Mouse (Mus musculus) hindbrain, embryonic 11.5 days (tissue): ENCODE data around the gene Tnfaip6. TPM values are rescaled to one million over a fixed set of nuclear protein-coding genes. Genes with fewer than 3 reads are reported as not detected.

Experiments used
- ATAC-seq: fragments of 200-750 bp; cut with Nextera tagmentation; 2 replicates; pipeline ENCODE4 v1.8.0; 2017; ENCODE audit warnings: mild to moderate bottlenecking, moderate TSS enrichment, moderate library complexity; ENCODE audit not compliant: low FRiP score
- DNase-seq: peaks from one replicate; pipeline ENCODE4 v3.0.0-alpha.2; 2015; ENCODE audit warnings: low spot score
- H3K27ac ChIP-seq: fragments of 300-500 bp; sonication (generic); 2 replicates; pipeline ENCODE4 v1.5.1; 2014; ENCODE audit warnings: mild to moderate bottlenecking, low read depth, low read length
- H3K27me3 ChIP-seq: fragments of 300-500 bp; sonication (generic); 2 replicates; pipeline ENCODE4 v1.6.1; 2014; ENCODE audit warnings: mild to moderate bottlenecking, low read length, moderate library complexity, mixed read lengths; ENCODE audit not compliant: control insufficient read depth, insufficient read depth
- H3K36me3 ChIP-seq: fragments of 300-500 bp; sonication (generic); 2 replicates; pipeline ENCODE4 v1.6.1; 2014; ENCODE audit warnings: mild to moderate bottlenecking, low read length, moderate library complexity, mixed read lengths; ENCODE audit not compliant: control insufficient read depth, insufficient read depth
- H3K4me1 ChIP-seq: fragments of 300-500 bp; sonication (generic); replicated peaks from 2 replicates; pipeline ENCODE4 v1.6.1; 2014; ENCODE audit warnings: low read length, mixed read lengths; ENCODE audit not compliant: control insufficient read depth, insufficient read depth
- H3K4me2 ChIP-seq: fragments of 300-500 bp; sonication (generic); replicated peaks from 2 replicates; pipeline ENCODE4 v1.6.1; 2014; ENCODE audit warnings: mild to moderate bottlenecking, low read depth, low read length
- H3K4me3 ChIP-seq: fragments of 300-500 bp; sonication (generic); 2 replicates; pipeline ENCODE4 v1.5.1; 2014; ENCODE audit warnings: low read depth, low read length
- H3K9ac ChIP-seq: fragments of 300-500 bp; sonication (generic); 2 replicates; pipeline ENCODE4 v1.6.1; 2014; ENCODE audit warnings: low read depth, low read length
- H3K9me3 ChIP-seq: fragments of 300-500 bp; sonication (generic); 2 replicates; pipeline ENCODE4 v1.6.1; 2016; ENCODE audit warnings: low read length; ENCODE audit not compliant: control insufficient read depth
- WGBS: fragments of 180-500 bp; shearing (Covaris S2); extraction: QIAGEN DNeasy Blood & Tissue Kit; methylation state at CpG from one replicate; pipeline ENCODE4 v1.1.7; 2014; 5-methylcytosine and 5-hydroxymethylcytosine counted together
- polyA plus RNA-seq: library from polyadenylated mRNA; unstranded; fragments of >200 nt; fragmentation: Nextera tagmentation; extraction: Ambion mirVana; gene quantifications from 2 replicates; pipeline ENCODE4 v1.2.1, GENCODE M21; 2014

Tnfaip6 gene
- polyA plus RNA-seq, 1 experiment from 2014 or later = 30.1 TPM

- no peak for ATAC-seq
- no peaks in the 10 kb centered on the region for H3K9me3 ChIP-seq
- no peaks in the 10 kb centered on the region for H3K36me3 ChIP-seq
- H3K4me1 ChIP-seq = no peaks in the 10 kb centered on the region
- no peaks in the 10 kb centered on the region for H3K27me3 ChIP-seq
- H3K4me2 ChIP-seq = no peak overlapping the region
- 86% methylated on average over 1 of the region's 1 CpGs for WGBS
- no peak overlapping the region for H3K9ac ChIP-seq
- no peak overlapping the region for H3K4me3 ChIP-seq
- H3K27ac ChIP-seq = no peak overlapping the region
- DNase-seq = no peak
Measured at GRCm38 (mm10) chr2:52057099-52057498, 19.3 kb downstream of the Tnfaip6 start.

DNA sequence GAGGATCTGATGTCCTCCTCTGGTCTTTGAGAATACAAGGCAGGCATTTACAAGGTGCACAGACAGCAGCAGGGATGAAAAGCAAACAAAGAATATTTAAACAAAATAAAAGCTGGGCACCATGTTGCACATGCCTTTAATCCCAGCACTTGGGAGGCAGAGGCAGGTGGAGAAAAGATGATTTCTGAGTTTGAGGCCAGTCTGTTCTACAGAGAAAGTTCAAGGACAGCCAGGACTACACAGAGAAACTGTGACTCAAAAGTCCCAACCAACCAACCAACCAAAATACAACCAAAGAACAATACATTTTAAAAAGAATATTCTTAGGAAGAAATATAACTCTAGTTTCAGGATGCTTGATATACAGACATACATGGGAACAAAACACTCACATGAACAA is 19.9 kb downstream of the Tnfaip6 start:
- Histone ChIP-seq H3K9ac (no peak overlapping the region), H3K4me2 (no peak overlapping the region), H3K4me1 (no peaks in the 10 kb centered on the region), H3K36me3 (no peaks in the 10 kb centered on the region), H3K9me3 (no peaks in the 10 kb centered on the region), H3K27me3 (no peaks in the 10 kb centered on the region), H3K4me3 (no peak overlapping the region), H3K27ac (no peak overlapping the region)
- ATAC-seq (no peak), DNase-seq (no peak)

DNA sequence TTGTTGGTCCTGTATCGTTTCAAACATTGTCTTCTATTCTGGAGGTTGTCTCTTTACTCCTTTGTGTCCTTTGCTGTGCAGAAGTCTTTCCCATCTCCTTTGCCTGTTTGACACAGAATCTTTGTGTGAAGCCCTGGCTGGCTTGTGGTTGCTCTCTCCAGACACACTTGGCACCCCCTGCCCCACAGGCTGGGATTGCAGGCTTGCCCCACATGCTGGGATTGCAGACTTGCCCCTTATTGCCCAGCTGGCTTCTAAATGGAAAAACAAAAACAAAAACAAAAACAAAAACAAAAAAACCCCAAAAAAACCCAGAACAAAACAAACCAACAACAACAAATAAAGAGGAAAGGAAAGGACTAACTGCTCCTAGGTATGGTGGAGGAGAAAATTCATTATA is 30.8 kb downstream of the Tnfaip6 start:
- Histone ChIP-seq H3K4me2 (no peak overlapping the region), H3K4me3 (no peak overlapping the region), H3K9me3 (no peaks in the 10 kb centered on the region), H3K27ac (no peak overlapping the region), H3K4me1 (no peaks in the 10 kb centered on the region), H3K9ac (no peak overlapping the region), H3K36me3 (no peaks in the 10 kb centered on the region), H3K27me3 (no peaks in the 10 kb centered on the region)
- DNase-seq (no peak), ATAC-seq (no peak)
- 59% methylated on average over 1 of the region's 1 CpGs for WGBS

GRCm38 (mm10) chr2:52070816-52071215 is 33.0 kb downstream of the Tnfaip6 start:
- H3K4me1 ChIP-seq = no peaks in the 10 kb centered on the region
- H3K4me2 ChIP-seq = no peak overlapping the region
- H3K27ac ChIP-seq = no peak overlapping the region
- H3K4me3 ChIP-seq = no peak overlapping the region
- H3K27me3 ChIP-seq = no peaks in the 10 kb centered on the region
- no peak overlapping the region for H3K9ac ChIP-seq
- 84% methylated on average over 5 of the region's 5 CpGs for WGBS
- H3K36me3 ChIP-seq = no peaks in the 10 kb centered on the region
- ATAC-seq (no peak), DNase-seq (no peak)
- H3K9me3 ChIP-seq = no peaks in the 10 kb centered on the region

DNA sequence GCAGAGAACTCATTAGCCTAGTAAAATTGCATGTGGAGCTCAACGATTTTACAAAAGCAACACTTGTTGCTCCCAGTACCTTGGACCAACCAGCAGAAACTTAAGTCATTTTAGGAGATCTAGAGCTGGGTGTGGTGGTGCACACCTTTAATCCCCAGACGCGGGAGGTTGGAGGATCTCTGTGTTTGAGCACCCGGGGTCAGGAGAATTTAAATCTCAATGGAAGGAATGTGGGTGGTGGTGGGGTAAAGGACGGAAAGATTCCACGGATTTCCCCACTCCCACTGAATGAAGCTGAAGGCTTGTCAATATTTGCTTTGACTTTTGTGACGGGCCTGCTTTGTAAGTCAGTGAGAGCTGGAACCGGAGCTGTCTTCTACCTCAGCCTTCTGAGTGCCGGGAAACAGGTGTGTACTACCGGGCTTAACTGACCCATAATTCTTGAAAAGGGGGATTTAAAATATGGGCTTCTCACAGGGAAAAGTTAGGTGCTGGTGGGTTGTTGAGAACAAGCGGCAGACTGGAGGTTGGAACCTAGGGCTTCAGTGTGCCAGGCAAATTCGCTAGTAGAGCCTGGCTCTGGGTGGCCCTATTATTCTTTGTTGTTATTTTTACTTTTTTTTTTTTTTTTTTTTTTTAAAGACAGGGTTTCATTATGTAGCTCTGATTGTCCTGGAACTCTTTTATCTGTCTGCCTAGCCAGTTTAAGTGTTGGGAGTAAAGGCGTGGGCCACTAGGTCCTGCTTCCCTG is 33.6 kb downstream of the Tnfaip6 start:
- H3K4me2 ChIP-seq = peak overlapping the region; percentile 63
- H3K9me3 ChIP-seq = no peaks in the 10 kb centered on the region
- H3K4me3 ChIP-seq = peak overlapping the region; percentile 98; the same call in 1 of the 2 replicates
- ATAC-seq (no peak), DNase-seq (peak; percentile 11)
- H3K9ac ChIP-seq = no peak overlapping the region
- H3K27ac ChIP-seq = no peak overlapping the region
- no peaks in the 10 kb centered on the region for H3K27me3 ChIP-seq
- no peaks in the 10 kb centered on the region for H3K36me3 ChIP-seq
- no peaks in the 10 kb centered on the region for H3K4me1 ChIP-seq
- WGBS = 22% methylated on average over 13 of the region's 13 CpGs

DNA sequence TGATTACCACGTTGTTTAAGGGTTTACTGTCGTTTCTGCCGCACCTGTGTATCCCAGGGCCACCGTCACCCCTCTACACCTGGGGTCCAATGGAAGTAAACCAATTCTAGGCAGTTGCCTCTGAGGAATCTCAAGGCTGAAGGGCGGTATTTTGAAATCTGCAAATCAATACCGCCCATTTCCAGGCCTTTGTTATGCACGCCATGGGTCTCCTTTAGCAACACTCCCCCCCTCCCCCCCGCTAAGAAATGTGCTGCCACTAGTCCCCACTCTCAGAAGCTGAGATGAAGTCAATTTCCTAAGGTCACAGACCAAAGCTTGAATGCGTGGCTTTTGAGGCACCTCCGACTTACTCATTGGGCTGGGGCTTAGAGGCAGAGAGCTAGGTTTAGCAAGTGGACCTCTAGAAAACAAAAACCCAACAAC is 34.3 kb downstream of the Tnfaip6 start:
- Histone ChIP-seq H3K4me1 (no peaks in the 10 kb centered on the region), H3K4me2 (peak overlapping the region; percentile 63), H3K9me3 (no peaks in the 10 kb centered on the region), H3K27me3 (no peaks in the 10 kb centered on the region), H3K9ac (peak overlapping the region; percentile 93), H3K27ac (peak overlapping the region; percentile 76), H3K36me3 (no peaks in the 10 kb centered on the region), H3K4me3 (peak overlapping the region; percentile 98)
- DNase-seq (peak; percentile 63), ATAC-seq (peak; percentile 68)
- WGBS = under 1% methylated on average over 10 of the region's 10 CpGs

GRCm38 (mm10) chr2:52072491-52073140 is 34.8 kb downstream of the Tnfaip6 start, which contains the start of gene Rif1:
Gene Rif1, plus strand, starts transcription at chr2:52072832.
- WGBS = 2% methylated on average over 11 of the region's 72 CpGs
- peak; percentile 97 for ATAC-seq
- Histone ChIP-seq H3K9me3 (no peaks in the 10 kb centered on the region), H3K27ac (peak within 1 kb of the TSS; percentile 76), H3K4me3 (peak within 1 kb of the TSS; percentile 98), H3K4me2 (peak within 1 kb of the TSS; percentile 63), H3K36me3 (no peaks in the 10 kb centered on the region), H3K4me1 (no peaks in the 10 kb centered on the region), H3K9ac (peak within 1 kb of the TSS; percentile 93), H3K27me3 (no peaks in the 10 kb centered on the region)
- DNase-seq = peak; percentile 91

DNA sequence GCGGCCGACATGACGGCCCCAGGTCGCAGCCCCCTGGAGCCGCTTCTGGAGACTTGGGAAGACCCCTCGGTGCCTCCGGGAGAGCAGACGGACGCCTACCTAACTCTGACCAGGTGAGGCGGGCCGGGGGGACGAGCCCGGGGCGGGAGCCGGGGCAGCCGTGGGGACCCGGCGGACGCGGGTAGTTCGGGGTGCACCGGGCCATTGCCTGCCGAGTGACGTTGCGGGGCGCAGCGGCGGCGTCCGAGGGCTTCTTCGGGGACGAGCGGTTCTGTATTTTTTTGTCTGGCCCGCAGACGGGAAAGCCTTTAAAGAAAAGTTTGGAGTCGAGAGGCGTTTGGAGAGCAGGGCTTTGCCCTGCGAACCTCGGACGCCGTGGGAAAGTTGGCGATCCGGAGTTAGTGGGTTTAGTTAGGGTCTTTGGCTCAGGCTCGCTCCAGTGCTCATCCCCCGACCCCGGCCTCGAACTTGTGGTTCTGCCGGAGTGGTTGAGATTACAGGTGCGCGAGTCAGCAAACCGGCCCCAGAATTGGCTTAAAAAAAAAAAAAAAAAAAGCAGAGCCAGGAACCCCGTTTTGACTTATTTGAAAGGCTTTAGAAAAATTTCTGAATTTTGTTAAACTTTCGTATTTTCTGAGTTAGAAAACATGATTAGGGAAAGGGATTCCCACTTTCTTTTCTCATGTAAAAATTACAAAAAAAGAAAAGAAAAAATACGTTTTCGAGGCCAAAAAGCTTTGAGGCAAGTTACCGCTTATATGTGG is 35.5 kb downstream of the Tnfaip6 start:
- Histone ChIP-seq H3K4me3 (peak overlapping the region; percentile 98), H3K27me3 (no peaks in the 10 kb centered on the region), H3K9ac (peak overlapping the region; percentile 93), H3K36me3 (no peaks in the 10 kb centered on the region), H3K9me3 (no peaks in the 10 kb centered on the region), H3K4me2 (peak overlapping the region; percentile 63), H3K4me1 (no peaks in the 10 kb centered on the region), H3K27ac (peak overlapping the region; percentile 76)
- ATAC-seq (peak; percentile 60), DNase-seq (peak; percentile 55)
- 2% methylated on average over 48 of the region's 56 CpGs for WGBS
